Mouse (Mus musculus) spleen, adult 2 months (tissue): ENCODE data around the gene Gar1. TPM values are rescaled to one million over a fixed set of nuclear protein-coding genes. Genes with fewer than 3 reads are reported as not detected.

ENCODE experiments used
- DNase-seq, 2 experiments: peaks; one replicate each; pipeline versions ENCODE4 v3.0.0 to v3.0.0-alpha.2; 2012 to 2021; ENCODE audit warnings: low spot score in 2 of 2, low read depth in 1 of 2
- H3K27ac ChIP-seq: fragments of 200-500 bp; 2 replicates; pipeline ENCODE4 v1.5.1; 2012; ENCODE audit warnings: low read length, inconsistent platforms; ENCODE audit not compliant: insufficient read depth
- H3K27me3 ChIP-seq: fragments of 200-500 bp; 2 replicates; pipeline ENCODE4 v1.6.1; 2012; ENCODE audit warnings: mild to moderate bottlenecking, moderate library complexity, low read length, inconsistent platforms; ENCODE audit not compliant: control insufficient read depth, insufficient read depth
- H3K36me3 ChIP-seq: fragments of 200-500 bp; 2 replicates; pipeline ENCODE4 v1.6.1; 2012; ENCODE audit warnings: mild to moderate bottlenecking, low read length, inconsistent platforms; ENCODE audit not compliant: control insufficient read depth, insufficient read depth
- H3K4me1 ChIP-seq: fragments of 200-500 bp; 2 replicates; pipeline ENCODE4 v1.6.1; 2011; ENCODE audit warnings: inconsistent platforms; ENCODE audit not compliant: control insufficient read depth, insufficient read depth, insufficient read length
- H3K4me3 ChIP-seq: fragments of 200-500 bp; 2 replicates; pipeline ENCODE4 v1.5.1; 2011; ENCODE audit warnings: mild to moderate bottlenecking, inconsistent platforms; ENCODE audit not compliant: insufficient read depth, insufficient read length; ENCODE audit errors: extremely low read depth
- CTCF ChIP-seq: fragments of 200-500 bp; IDR thresholded peaks from 2 replicates; pipeline ENCODE4 v1.5.1; 2011; ENCODE audit warnings: mild to moderate bottlenecking, inconsistent platforms; ENCODE audit not compliant: insufficient read depth, insufficient read length, insufficient replicate concordance; ENCODE audit errors: extremely low read depth
- POLR2A ChIP-seq: fragments of 200-500 bp; IDR thresholded peaks from 2 replicates; pipeline ENCODE4 v1.6.1; 2011; ENCODE audit warnings: low read depth, low read length, inconsistent platforms
- WGBS: fragments of 180-500 bp; shearing (Covaris S2); methylation state at CpG from one replicate; pipeline ENCODE4 v1.1.7; 2018; 5-methylcytosine and 5-hydroxymethylcytosine counted together
- polyA plus RNA-seq: library from polyadenylated mRNA; depleted of rRNA; stranded (reverse); fragments of >200 nt; gene quantifications from 2 replicates; pipeline ENCODE4 v1.2.3, GENCODE M21; 2012

Gene Gar1
- polyA plus RNA-seq, 1 experiment: 29.3 TPM

- 0 out of 2 replicates have a peak, but pooled peaks cover 1% of the 10 kb centered on the region for H3K36me3 ChIP-seq
- H3K4me3 ChIP-seq: peak overlapping the region; percentile 72
- under 1% methylated on average over 44 of the region's 45 CpGs for WGBS
- peak overlapping the region; percentile 88 for H3K27ac ChIP-seq
- no peak for TF ChIP-seq CTCF
- TF ChIP-seq POLR2A: no peak
- peaks cover 3% of the 10 kb centered on the region; the same call in 1 of the 2 replicates for H3K4me1 ChIP-seq
- DNase-seq: peak; percentile 7 to 48
- no peaks in the 10 kb centered on the region for H3K27me3 ChIP-seq
These were observed 570 bp downstream of the Gar1 start for GRCm38 (mm10) chr3:129830626-129831025.

GRCm38 (mm10) chr3:129827691-129828090, 3.5 kb downstream of the Gar1 start:
- no peak for DNase-seq
- H3K36me3 ChIP-seq: peaks cover 10% of the 10 kb centered on the region
- 98% methylated on average over 5 of the region's 5 CpGs for WGBS
- no peaks in the 10 kb centered on the region for H3K27me3 ChIP-seq
- TF ChIP-seq CTCF: no peak
- no peak for TF ChIP-seq POLR2A
- no peak overlapping the region for H3K4me3 ChIP-seq
- H3K27ac ChIP-seq: no peak overlapping the region
- H3K4me1 ChIP-seq: peaks cover 3% of the 10 kb centered on the region; the same call in 1 of the 2 replicates

GRCm38 (mm10) chr3:129826691-129827090, 4.5 kb downstream of the Gar1 start:
- WGBS: 89% methylated on average over 10 of the region's 10 CpGs
- Histone ChIP-seq H3K27ac (no peak overlapping the region), H3K4me3 (no peak overlapping the region), H3K27me3 (no peaks in the 10 kb centered on the region), H3K4me1 (peaks cover 3% of the 10 kb centered on the region; the same call in 1 of the 2 replicates), H3K36me3 (peaks cover 10% of the 10 kb centered on the region)
- no peak for DNase-seq
- TF ChIP-seq POLR2A (no peak), CTCF (no peak)

- no peak for DNase-seq
- no peaks in the 10 kb centered on the region for H3K27me3 ChIP-seq
- H3K27ac ChIP-seq: no peak overlapping the region
- H3K4me3 ChIP-seq: no peak overlapping the region
- peaks cover 10% of the 10 kb centered on the region for H3K36me3 ChIP-seq
- TF ChIP-seq CTCF (no peak), POLR2A (no peak)
- peaks cover 3% of the 10 kb centered on the region; the same call in 1 of the 2 replicates for H3K4me1 ChIP-seq
- WGBS: 92% methylated on average over 10 of the region's 10 CpGs
These were observed 6.3 kb downstream of the Gar1 start for GRCm38 (mm10) chr3:129824891-129825290.

- no peak for DNase-seq
- H3K36me3 ChIP-seq: peaks cover 10% of the 10 kb centered on the region
- H3K27me3 ChIP-seq: no peaks in the 10 kb centered on the region
- WGBS: 93% methylated on average over 4 of the region's 4 CpGs
- H3K4me1 ChIP-seq: no peaks in the 10 kb centered on the region
- H3K27ac ChIP-seq: no peak overlapping the region
- no peak overlapping the region for H3K4me3 ChIP-seq
- no peak for TF ChIP-seq POLR2A
- TF ChIP-seq CTCF: no peak
These were observed 7.0 kb downstream of the Gar1 start for GRCm38 (mm10) chr3:129824146-129824545.

- no peak for TF ChIP-seq CTCF
- no peak for TF ChIP-seq POLR2A
- no peak overlapping the region for H3K4me3 ChIP-seq
- H3K27me3 ChIP-seq: no peaks in the 10 kb centered on the region
- peak in 1 of 2 experiments; percentile 15 for DNase-seq
- H3K36me3 ChIP-seq: peaks cover 10% of the 10 kb centered on the region
- WGBS: 62% methylated on average over 5 of the region's 5 CpGs
- H3K27ac ChIP-seq: no peak overlapping the region
- no peaks in the 10 kb centered on the region for H3K4me1 ChIP-seq
These were observed 7.9 kb downstream of the Gar1 start for GRCm38 (mm10) chr3:129823293-129823692.

- no peaks in the 10 kb centered on the region for H3K27me3 ChIP-seq
These were observed 8.9 kb downstream of the Gar1 start, which contains the start of gene Rrh for GRCm38 (mm10) chr3:129822206-129822775. Gene Rrh, minus strand, starts transcription at chr3:129822587.

More at GRCm38 (mm10) chr3:129822206-129822775, 8.9 kb downstream of the Gar1 start, which contains the start of gene Rrh:
- Histone ChIP-seq H3K4me1 (no peaks in the 10 kb centered on the region), H3K36me3 (peaks cover 10% of the 10 kb centered on the region), H3K27ac (no peak within 1 kb of the TSS), H3K4me3 (no peak within 1 kb of the TSS)
- no peak for TF ChIP-seq POLR2A
- no peak for TF ChIP-seq CTCF
- DNase-seq: no peak
- 95% methylated on average over 11 of the region's 11 CpGs for WGBS
